Mouse (Mus musculus) stomach, embryonic 15.5 days (tissue): ENCODE measurements at regions not wholly inside any gene's neighbourhood (a gene's known extent, or its start where the extent isn't known, plus 50 kb on each side); places are given as distances from the start of the nearest gene placed in this dataset.

Experiments
- ATAC-seq: fragments of 200-750 bp; cut with Nextera tagmentation; 2 replicates; pipeline ENCODE4 v1.8.0; 2017; ENCODE audit warnings: low read depth, moderate number of reproducible peaks, moderate TSS enrichment; ENCODE audit not compliant: insufficient read depth, low FRiP score
- H3K27ac ChIP-seq: fragments of 300-500 bp; sonication (generic); 2 replicates; pipeline ENCODE4 v1.5.1; 2015; ENCODE audit warnings: mild to moderate bottlenecking, inconsistent platforms
- H3K27me3 ChIP-seq: fragments of 300-500 bp; sonication (generic); replicated peaks from 2 replicates; pipeline ENCODE4 v1.6.1; 2015; ENCODE audit warnings: inconsistent platforms
- H3K36me3 ChIP-seq: fragments of 300-500 bp; sonication (generic); 2 replicates; pipeline ENCODE4 v1.6.1; 2015; ENCODE audit warnings: inconsistent platforms
- H3K4me1 ChIP-seq: fragments of 300-500 bp; sonication (generic); 2 replicates; pipeline ENCODE4 v1.6.1; 2015; ENCODE audit warnings: inconsistent platforms
- H3K4me2 ChIP-seq: fragments of 300-500 bp; sonication (generic); 2 replicates; pipeline ENCODE4 v1.6.1; 2015; ENCODE audit warnings: mild to moderate bottlenecking, inconsistent platforms
- H3K4me3 ChIP-seq: fragments of 300-500 bp; sonication (generic); replicated peaks from 2 replicates; pipeline ENCODE4 v1.5.1; 2015; ENCODE audit warnings: inconsistent platforms
- H3K9ac ChIP-seq: fragments of 300-500 bp; sonication (generic); 2 replicates; pipeline ENCODE4 v1.6.1; 2015; ENCODE audit warnings: inconsistent platforms
- H3K9me3 ChIP-seq: fragments of 300-500 bp; sonication (generic); 2 replicates; pipeline ENCODE4 v1.6.1; 2016; ENCODE audit warnings: inconsistent platforms
- WGBS: fragments of 180-500 bp; shearing (Covaris S2); methylation state at CpG from one replicate; pipeline ENCODE4 v1.1.7; 2015; 5-methylcytosine and 5-hydroxymethylcytosine counted together

DNA sequence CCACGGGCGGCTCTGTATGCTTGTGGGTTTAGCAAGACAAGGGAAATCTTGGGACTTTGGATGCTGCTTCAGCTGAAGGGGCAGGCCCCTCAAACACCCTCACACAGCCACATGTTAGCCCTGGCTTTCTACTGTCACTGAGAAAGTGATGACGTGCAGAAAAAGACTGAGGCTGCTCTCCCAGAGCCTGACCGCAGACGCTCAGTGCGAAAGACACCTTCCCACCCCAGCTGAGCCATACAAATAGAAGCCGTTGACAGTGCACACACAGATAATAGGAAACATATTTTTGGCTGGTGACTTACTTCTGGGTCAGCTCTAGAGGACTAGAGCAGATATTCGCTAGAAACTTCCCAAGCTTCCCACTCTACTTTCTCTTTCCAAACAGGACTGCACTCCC is 61.0 kb upstream of the Nudt7 start:
- no peaks in the 10 kb centered on the region for H3K9me3 ChIP-seq
- H3K4me1 ChIP-seq: no peaks in the 10 kb centered on the region
- no peak overlapping the region for H3K27ac ChIP-seq
- ATAC-seq: no peak
- no peak overlapping the region for H3K9ac ChIP-seq
- no peak overlapping the region for H3K4me2 ChIP-seq
- no peak overlapping the region for H3K4me3 ChIP-seq
- 74% methylated on average over 8 of the region's 8 CpGs for WGBS
- H3K27me3 ChIP-seq: no peaks in the 10 kb centered on the region
- H3K36me3 ChIP-seq: no peaks in the 10 kb centered on the region

DNA sequence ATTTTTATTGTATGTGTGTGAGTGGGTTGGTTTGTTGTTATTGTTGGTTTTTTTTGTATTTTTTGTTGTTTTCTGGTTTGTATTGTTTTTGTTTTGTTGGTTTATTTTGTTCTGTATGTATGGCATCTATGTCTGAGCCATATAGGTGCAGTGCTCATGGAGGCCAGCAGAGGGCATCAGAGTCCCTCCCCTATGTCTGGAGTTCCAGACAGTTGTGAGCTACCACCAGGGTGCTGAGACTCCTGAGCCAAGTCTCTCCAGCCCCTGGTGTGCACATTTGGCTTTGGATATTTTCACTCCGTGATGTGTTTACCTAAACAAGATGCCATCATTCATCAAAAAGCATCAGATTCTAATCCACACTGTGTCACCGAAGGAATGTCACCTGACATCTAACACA is 59.2 kb upstream of the Nudt7 start:
- no peak overlapping the region for H3K4me3 ChIP-seq
- no peaks in the 10 kb centered on the region for H3K27me3 ChIP-seq
- no peak overlapping the region for H3K27ac ChIP-seq
- H3K9ac ChIP-seq: no peak overlapping the region
- no peaks in the 10 kb centered on the region for H3K9me3 ChIP-seq
- no peaks in the 10 kb centered on the region for H3K36me3 ChIP-seq
- H3K4me2 ChIP-seq: no peak overlapping the region
- no peak for ATAC-seq
- no peaks in the 10 kb centered on the region for H3K4me1 ChIP-seq
- 88% methylated on average over 2 of the region's 2 CpGs for WGBS

- no peak for ATAC-seq
- WGBS: 85% methylated on average over 5 of the region's 5 CpGs
Measured at GRCm38 (mm10) chr8:114076701-114077100, 56.7 kb upstream of the Nudt7 start.

DNA sequence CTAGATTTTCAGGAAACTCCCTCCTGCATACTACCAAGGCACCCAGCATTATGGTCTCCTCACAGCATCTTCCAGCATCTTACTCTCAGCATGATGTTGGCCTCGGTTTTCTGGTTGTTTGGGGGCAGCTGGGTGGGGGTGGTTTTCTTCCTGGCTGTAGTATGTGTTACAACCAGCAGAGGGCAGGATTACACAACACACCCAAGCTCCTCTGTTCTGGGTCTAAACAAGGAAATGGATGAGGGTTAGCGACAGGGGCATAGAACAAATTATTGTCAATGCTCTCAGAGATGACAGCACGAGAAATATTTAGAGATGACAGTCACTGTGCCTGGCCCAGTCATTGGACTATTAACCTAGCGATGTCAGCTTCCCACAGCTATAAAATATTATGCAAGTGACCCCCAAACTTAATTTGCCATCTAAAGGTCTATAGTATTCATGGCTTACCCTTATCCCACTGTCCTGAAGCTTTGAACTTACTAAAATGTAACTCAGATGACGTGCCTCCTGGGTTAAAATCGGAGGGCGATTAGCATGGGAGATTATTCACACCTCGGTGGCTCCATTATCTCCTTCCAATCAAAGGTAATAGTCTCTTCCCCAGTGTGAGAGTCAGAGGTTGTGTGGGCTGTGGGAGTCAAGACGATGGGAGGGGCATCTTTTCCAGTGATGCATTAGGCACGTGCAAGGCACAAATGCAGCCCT is 52.2 kb upstream of the Nudt7 start:
- Histone ChIP-seq H3K4me2 (no peak overlapping the region), H3K27me3 (no peaks in the 10 kb centered on the region), H3K4me1 (no peaks in the 10 kb centered on the region), H3K27ac (no peak overlapping the region), H3K4me3 (no peak overlapping the region), H3K9me3 (no peaks in the 10 kb centered on the region), H3K9ac (no peak overlapping the region), H3K36me3 (no peaks in the 10 kb centered on the region)
- 16% methylated on average over 10 of the region's 10 CpGs for WGBS
- no peak; the same call in 1 of the 2 replicates for ATAC-seq

More at GRCm38 (mm10) chr8:114076701-114077100, 56.7 kb upstream of the Nudt7 start:
- H3K4me1 ChIP-seq: no peaks in the 10 kb centered on the region
- H3K4me3 ChIP-seq: no peak overlapping the region
- no peaks in the 10 kb centered on the region for H3K9me3 ChIP-seq
- H3K27me3 ChIP-seq: no peaks in the 10 kb centered on the region
- H3K27ac ChIP-seq: no peak overlapping the region
- H3K4me2 ChIP-seq: no peak overlapping the region
- no peak overlapping the region for H3K9ac ChIP-seq
- H3K36me3 ChIP-seq: no peaks in the 10 kb centered on the region

DNA sequence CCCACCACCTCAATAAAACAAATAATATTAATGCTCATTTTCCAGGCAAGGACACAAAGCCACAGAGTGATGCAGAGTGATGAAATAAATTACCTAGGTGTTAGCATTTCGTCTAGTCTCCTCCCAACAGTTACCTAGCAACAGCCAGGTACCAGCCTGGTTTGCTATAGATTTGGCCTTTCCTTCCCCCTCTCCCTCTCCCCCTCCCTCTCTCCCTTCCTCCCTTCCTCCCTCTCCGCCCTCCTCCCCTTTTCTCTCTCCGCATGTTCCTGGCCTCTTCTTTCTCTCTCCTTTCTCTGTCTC is 51.6 kb upstream of the Nudt7 start:
- Histone ChIP-seq H3K27ac (no peak overlapping the region), H3K4me3 (no peak overlapping the region), H3K9ac (no peak overlapping the region), H3K9me3 (no peaks in the 10 kb centered on the region), H3K4me2 (no peak overlapping the region), H3K4me1 (no peaks in the 10 kb centered on the region), H3K36me3 (no peaks in the 10 kb centered on the region), H3K27me3 (no peaks in the 10 kb centered on the region)
- ATAC-seq: no peak
- WGBS: 69% methylated on average over 3 of the region's 3 CpGs
